Mouse (Mus musculus) activated CD4-positive, CD25-positive, alpha-beta regulatory T cell, adult 4 months (primary cell): ENCODE measurements at regions not wholly inside any gene's neighbourhood (a gene's known extent, or its start where the extent isn't known, plus 50 kb on each side); places are given as distances from the start of the nearest gene placed in this dataset.

Experiments
- ATAC-seq: one replicate; pipeline ENCODE4 v1.8.0; 2017

- ATAC-seq = no peak
Observed at GRCm38 (mm10) chr17:82731561-82731960, 483.5 kb upstream of the Pkdcc start.

GRCm38 (mm10) chr17:82742445-82742844 is 472.6 kb upstream of the Pkdcc start:
- no peak for ATAC-seq

- no peak for ATAC-seq
Observed at GRCm38 (mm10) chr17:82757400-82757799, 457.7 kb upstream of the Pkdcc start.

GRCm38 (mm10) chr17:82779096-82779495 is 436.0 kb upstream of the Pkdcc start:
- no peak for ATAC-seq

- ATAC-seq = no peak
Observed at GRCm38 (mm10) chr17:82822129-82822528, 393.0 kb upstream of the Pkdcc start.

- no peak for ATAC-seq
Observed at GRCm38 (mm10) chr17:82824057-82824456, 391.0 kb upstream of the Pkdcc start.

GRCm38 (mm10) chr17:82824619-82825018 is 390.5 kb upstream of the Pkdcc start:
- no peak for ATAC-seq

- ATAC-seq = no peak
Observed at GRCm38 (mm10) chr17:82827170-82827569, 387.9 kb upstream of the Pkdcc start.

GRCm38 (mm10) chr17:82827841-82828240 is 387.3 kb upstream of the Pkdcc start:
- no peak for ATAC-seq

- no peak for ATAC-seq
Observed at GRCm38 (mm10) chr17:82828434-82828997, 386.6 kb upstream of the Pkdcc start.

GRCm38 (mm10) chr17:82829415-82829814 is 385.7 kb upstream of the Pkdcc start:
- no peak for ATAC-seq

- ATAC-seq = no peak
Observed at GRCm38 (mm10) chr17:82834177-82834576, 380.9 kb upstream of the Pkdcc start.

GRCm38 (mm10) chr17:82836115-82836514 is 379.0 kb upstream of the Pkdcc start:
- no peak for ATAC-seq

- ATAC-seq = no peak
Observed at GRCm38 (mm10) chr17:82846776-82847494, 368.2 kb upstream of the Pkdcc start.

- no peak for ATAC-seq
Observed at GRCm38 (mm10) chr17:82857199-82858147, 357.6 kb upstream of the Pkdcc start.

- no peak for ATAC-seq
Observed at GRCm38 (mm10) chr17:82860391-82860790, 354.7 kb upstream of the Pkdcc start.

- ATAC-seq = no peak
Observed at GRCm38 (mm10) chr17:82860966-82861365, 354.1 kb upstream of the Pkdcc start.

GRCm38 (mm10) chr17:82877131-82877530 is 338.0 kb upstream of the Pkdcc start:
- no peak for ATAC-seq

GRCm38 (mm10) chr17:82900602-82901001 is 314.5 kb upstream of the Pkdcc start:
- no peak for ATAC-seq

GRCm38 (mm10) chr17:82901098-82901891 is 313.8 kb upstream of the Pkdcc start:
- no peak for ATAC-seq

- no peak for ATAC-seq
Observed at GRCm38 (mm10) chr17:82904961-82905360, 310.1 kb upstream of the Pkdcc start.

- no peak for ATAC-seq
Observed at GRCm38 (mm10) chr17:82905483-82905882, 309.6 kb upstream of the Pkdcc start.

GRCm38 (mm10) chr17:82909189-82909588 is 305.9 kb upstream of the Pkdcc start:
- ATAC-seq = no peak
